8 mouse cellular contexts compared by ENCODE assay signal in genomic region chr5:109844753-109845186, GRCm38 (mm10).
DNase-seq lines count a peak whose midpoint lies in the region; ATAC-seq and TF ChIP-seq lines count a peak whose summit lies in the region.

No protein-coding gene starts in this region.

- peak overlapping the region; percentile 49 for H3K4me2 ChIP-seq in embryonic facial prominence, embryonic 12.5 days (replicated peaks)
- peak overlapping the region; percentile 66 for H3K4me2 ChIP-seq in heart, embryonic 16.5 days (ENCODE audit: low read depth, low read length)

- peak; percentile 79 for ATAC-seq in embryonic facial prominence, embryonic 12.5 days (ENCODE audit: insufficient number of reproducible peaks, insufficient read depth, low FRiP score, low TSS enrichment)
- ATAC-seq in heart, embryonic 16.5 days (replicated peaks; ENCODE audit: extremely low read depth, insufficient read depth, low FRiP score): peak; percentile 86
- ATAC-seq in megakaryocyte, adult 5-6 weeks (ENCODE audit: poor library complexity, severe bottlenecking): peak; percentile 98

- peak; percentile 17 for DNase-seq in gastrocnemius, adult 18-20 months (ENCODE audit: low spot score)
- DNase-seq in gastrocnemius, postnatal 10 days: no peak
- DNase-seq in kidney, postnatal 14 days: peak; percentile 53
- no peak for DNase-seq in left cerebral cortex, adult 8-10 months (ENCODE audit: low spot score in 2 of 2)

- H3K9ac ChIP-seq in embryonic facial prominence, embryonic 12.5 days: peak overlapping the region; percentile 43
- peak overlapping the region; percentile 72 for H3K9ac ChIP-seq in heart, embryonic 16.5 days (ENCODE audit: low read length)

- H3K4me1 ChIP-seq in embryonic facial prominence, embryonic 12.5 days: no peaks in the 10 kb centered on the region
- H3K4me1 ChIP-seq in heart, embryonic 16.5 days (ENCODE audit: control insufficient read depth, insufficient read depth, low read length): no peaks in the 10 kb centered on the region
- H3K4me1 ChIP-seq in small intestine, adult 2 months (ENCODE audit: control insufficient read depth, insufficient read depth, insufficient read length, low read length): peaks cover 2% of the 10 kb centered on the region

- H3K36me3 ChIP-seq in embryonic facial prominence, embryonic 12.5 days: no peaks in the 10 kb centered on the region
- H3K36me3 ChIP-seq in heart, embryonic 16.5 days (ENCODE audit: control insufficient read depth, insufficient read depth): no peaks in the 10 kb centered on the region
- no peaks in the 10 kb centered on the region for H3K36me3 ChIP-seq in small intestine, adult 2 months (ENCODE audit: control insufficient read depth, insufficient read depth, low read length)

- H3K4me3 ChIP-seq in embryonic facial prominence, embryonic 12.5 days: peak overlapping the region; percentile 47
- H3K4me3 ChIP-seq in heart, embryonic 16.5 days (ENCODE audit: low read length): peak overlapping the region; percentile 61
- H3K4me3 ChIP-seq in small intestine, adult 2 months (ENCODE audit: low read depth, low read length): peak overlapping the region; percentile 76

- TF ChIP-seq CTCF in small intestine, adult 2 months (IDR thresholded peaks at IDR 0.05; ENCODE audit: extremely low read depth, insufficient read length, insufficient replicate concordance, low read depth, low read length): no peak

- no peak for TF ChIP-seq POLR2A in small intestine, adult 2 months (IDR thresholded peaks at IDR 0.05; ENCODE audit: low read depth, low read length)

- 8% methylated on average over 15 of the region's 15 CpGs for WGBS in embryonic facial prominence, embryonic 12.5 days
- 3% methylated on average over 15 of the region's 15 CpGs for WGBS in heart, embryonic 16.5 days
- 2% methylated on average over 15 of the region's 15 CpGs for WGBS in small intestine, adult 2 months

- H3K27me3 ChIP-seq in embryonic facial prominence, embryonic 12.5 days: no peaks in the 10 kb centered on the region
- no peaks in the 10 kb centered on the region for H3K27me3 ChIP-seq in heart, embryonic 16.5 days (ENCODE audit: control insufficient read depth, insufficient read depth, low read length)
- H3K27me3 ChIP-seq in small intestine, adult 2 months (ENCODE audit: control insufficient read depth, insufficient read depth, low read length): no peaks in the 10 kb centered on the region

- H3K9me3 ChIP-seq in embryonic facial prominence, embryonic 12.5 days: no peaks in the 10 kb centered on the region
- no peaks in the 10 kb centered on the region for H3K9me3 ChIP-seq in heart, embryonic 16.5 days (replicated peaks; ENCODE audit: control insufficient read depth, low read length)

- no peak overlapping the region for H3K27ac ChIP-seq in embryonic facial prominence, embryonic 12.5 days
- no peak overlapping the region for H3K27ac ChIP-seq in heart, embryonic 16.5 days (ENCODE audit: low read length)
- H3K27ac ChIP-seq in small intestine, adult 2 months (ENCODE audit: insufficient read depth, low read depth, low read length): no peak overlapping the region

Comparison
In these comparisons a context has a peak if more than half of its experiments do, and no peak if none do; other contexts are left out.
1. DNase-seq: peak in gastrocnemius, adult 18-20 months (single experiment) and kidney, postnatal 14 days (single experiment); none in gastrocnemius, postnatal 10 days (single experiment) and left cerebral cortex, adult 8-10 months (0 of 2).
2. Peak in every context shown above with its lines, with median percentiles within 50 percentile points of each other: ATAC-seq and H3K4me3 ChIP-seq.